Mouse (Mus musculus) T-cell, adult 2 months (primary cell): ENCODE measurements around the gene Ehd1.
"Not testable (repeated sequence)": the region's sequence is repeated elsewhere in the genome, so short reads cannot be mapped to it uniquely, and the experiment has no call there.

Experiments
- DNase-seq: peaks from one replicate; pipeline ENCODE4 v3.0.0; 2022; ENCODE audit warnings: low spot score

Ehd1 gene

DNA sequence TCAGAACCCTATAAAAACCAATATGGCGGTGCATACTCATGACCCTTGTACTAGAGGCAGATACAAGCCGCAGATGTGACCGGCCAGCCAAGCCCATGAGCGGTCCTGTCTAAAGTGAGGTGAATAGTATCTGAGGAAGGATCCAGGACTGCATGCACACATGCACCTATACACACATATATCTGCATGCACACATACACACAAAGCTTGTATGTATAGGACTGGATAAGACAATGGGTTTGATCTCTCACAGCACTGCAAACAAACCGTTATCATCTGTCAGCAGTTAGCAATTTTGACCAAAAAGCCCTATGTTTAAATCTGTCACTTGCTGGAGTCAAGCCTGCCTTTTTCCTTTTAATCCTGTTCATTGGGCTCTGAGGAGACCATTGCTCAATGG lies 25.6 kb downstream of the Ehd1 start:
- no peak for DNase-seq

DNA sequence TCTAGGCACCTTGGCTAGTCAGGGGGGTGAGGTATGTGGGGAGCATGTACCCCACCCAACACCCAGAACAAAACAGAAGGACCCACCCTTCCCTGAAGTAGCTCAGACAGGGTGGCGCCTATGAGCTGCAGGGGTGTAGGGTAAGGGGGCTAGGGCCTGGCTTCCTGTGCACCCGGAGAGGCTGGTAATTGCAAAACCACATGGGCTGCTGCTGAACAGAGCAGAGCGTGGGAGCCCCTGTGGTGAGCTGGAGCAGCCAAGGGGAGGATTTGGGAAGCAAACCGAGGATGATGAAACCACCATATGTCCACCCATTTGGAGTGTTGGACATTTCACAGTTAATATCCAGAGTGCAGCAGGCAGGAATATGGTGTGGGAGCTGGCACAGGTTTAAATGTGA lies 26.0 kb downstream of the Ehd1 start:
- DNase-seq: peak; percentile 24

DNA sequence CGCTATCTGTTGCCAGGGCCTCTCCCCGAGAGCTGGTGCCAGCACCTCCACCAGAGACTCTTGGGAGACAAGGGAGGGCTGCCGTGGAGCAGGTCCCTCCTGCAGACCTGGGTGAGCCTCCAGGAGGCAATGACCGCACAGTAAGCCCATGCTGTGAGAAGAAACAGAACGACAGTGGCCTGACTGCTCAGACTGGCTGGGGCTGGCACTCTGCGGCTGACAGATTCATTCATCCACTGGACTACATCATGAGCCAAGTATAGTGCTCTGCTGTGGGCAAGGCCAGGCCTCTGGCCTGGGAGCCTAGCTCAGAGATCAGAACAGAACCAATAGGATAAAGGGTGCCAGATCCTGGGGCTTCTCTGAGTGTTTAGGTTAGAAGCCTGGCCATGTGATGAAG lies 27.3 kb downstream of the Ehd1 start:
- DNase-seq: no peak

DNA sequence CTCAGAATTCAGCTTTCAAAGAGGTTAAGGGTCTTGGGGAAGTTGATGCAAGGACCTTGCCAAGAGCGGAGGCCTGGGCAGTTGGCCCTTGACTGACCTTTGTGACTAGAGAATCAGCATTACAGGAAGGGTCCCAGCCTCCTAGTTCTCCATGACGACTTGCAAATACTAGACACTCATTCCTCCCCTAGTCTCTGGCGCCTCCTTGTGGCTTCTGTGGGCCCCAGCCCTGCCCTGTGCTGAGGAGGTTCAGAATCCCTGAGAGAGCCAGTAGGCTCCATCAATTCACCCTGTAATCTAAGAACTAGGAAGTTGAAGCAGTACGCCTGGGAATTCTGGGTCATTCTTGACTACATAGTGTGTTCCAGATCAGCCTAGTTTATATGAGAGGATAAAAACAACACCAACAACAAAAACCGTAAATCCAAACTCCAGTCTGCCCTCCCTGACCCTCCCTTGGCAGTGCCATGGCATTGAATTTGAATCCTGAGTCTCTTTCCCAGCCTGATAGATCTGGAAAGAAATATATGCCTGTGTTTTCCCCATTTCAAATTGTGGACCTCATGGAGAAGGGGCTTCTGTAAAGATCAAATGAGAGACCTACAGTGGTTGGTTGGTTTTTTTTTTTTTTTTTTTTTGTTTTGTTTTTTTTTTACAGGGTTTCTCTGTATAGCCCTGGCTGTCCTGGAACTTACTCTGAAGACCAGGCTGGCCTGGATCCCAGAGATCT lies 28.4 kb downstream of the Ehd1 start:
- peak; percentile 85 for DNase-seq

DNA sequence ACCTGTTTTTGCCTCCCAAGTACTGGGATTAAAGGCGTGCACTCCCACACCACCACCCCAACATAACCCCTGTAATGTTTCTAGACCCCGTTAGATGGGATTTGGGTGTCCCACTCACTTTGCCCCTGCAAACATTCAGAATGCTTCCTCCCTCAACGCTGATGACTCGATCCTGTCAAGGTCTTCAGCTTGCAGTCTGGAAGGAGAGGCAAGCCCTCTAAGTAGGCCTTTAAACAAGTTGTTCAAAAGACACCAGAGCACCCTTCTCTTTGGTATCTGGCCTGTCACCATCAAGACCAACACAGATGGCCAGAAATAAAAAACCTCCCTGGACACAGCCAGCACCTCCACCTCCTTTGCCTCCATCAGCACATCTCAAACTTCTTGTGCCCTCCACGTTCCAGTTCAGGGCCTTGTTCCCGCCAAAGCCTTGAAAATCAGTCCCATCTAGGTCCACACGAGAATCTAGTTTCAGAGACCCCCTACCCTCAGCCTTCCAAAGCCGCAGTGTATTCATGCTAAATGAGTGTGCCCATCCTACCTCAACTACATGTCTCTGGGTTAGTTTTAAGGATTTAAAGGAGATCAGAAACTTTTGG lies 29.1 kb downstream of the Ehd1 start:
- no peak for DNase-seq

DNA sequence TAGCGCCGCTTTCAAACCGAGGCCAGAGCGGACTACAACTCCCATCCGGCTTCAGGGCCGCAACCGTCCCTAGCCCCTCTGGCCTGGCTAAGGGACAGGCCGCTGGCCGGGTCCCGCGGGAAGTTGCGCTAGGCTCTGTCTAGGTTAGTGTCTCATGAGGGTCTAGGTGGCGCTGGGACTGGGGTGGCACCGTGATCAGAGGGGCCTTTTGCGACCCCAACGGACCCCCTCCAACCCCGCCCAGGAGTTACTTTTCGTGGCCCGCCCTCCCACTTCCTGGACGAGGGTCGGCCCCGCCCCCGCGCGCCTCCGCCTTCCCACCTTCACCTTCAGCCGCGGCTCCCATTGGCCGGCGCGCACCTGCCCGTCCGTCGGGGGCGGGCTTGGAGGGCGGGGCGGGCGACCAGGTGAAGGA lies 29.6 kb downstream of the Ehd1 start, which contains the start of gene Cdc42bpg:
Gene Cdc42bpg (plus strand): TSS at position 320 of the 415 bp plus-strand sequence.
- peak; percentile 78 for DNase-seq

DNA sequence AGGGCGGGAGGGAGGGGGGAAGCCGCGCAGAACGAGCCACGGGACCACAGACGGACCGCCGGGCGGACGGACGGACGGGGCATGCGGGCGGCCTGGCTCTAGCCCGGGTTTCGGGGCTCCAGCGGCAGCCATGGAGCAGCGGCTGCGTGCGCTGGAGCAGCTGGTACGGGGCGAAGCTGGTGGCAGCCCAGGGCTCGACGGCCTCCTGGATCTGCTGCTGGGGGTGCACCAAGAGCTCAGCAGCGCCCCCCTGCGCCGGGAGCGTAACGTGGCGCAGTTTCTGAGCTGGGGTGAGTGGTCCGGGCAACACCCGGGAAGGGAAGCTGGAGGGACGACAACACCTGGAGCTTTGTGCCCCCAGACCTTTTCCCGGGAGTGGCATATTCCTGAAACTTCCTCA lies 30.1 kb downstream of the Ehd1 start:
- DNase-seq: peak; percentile 85

DNA sequence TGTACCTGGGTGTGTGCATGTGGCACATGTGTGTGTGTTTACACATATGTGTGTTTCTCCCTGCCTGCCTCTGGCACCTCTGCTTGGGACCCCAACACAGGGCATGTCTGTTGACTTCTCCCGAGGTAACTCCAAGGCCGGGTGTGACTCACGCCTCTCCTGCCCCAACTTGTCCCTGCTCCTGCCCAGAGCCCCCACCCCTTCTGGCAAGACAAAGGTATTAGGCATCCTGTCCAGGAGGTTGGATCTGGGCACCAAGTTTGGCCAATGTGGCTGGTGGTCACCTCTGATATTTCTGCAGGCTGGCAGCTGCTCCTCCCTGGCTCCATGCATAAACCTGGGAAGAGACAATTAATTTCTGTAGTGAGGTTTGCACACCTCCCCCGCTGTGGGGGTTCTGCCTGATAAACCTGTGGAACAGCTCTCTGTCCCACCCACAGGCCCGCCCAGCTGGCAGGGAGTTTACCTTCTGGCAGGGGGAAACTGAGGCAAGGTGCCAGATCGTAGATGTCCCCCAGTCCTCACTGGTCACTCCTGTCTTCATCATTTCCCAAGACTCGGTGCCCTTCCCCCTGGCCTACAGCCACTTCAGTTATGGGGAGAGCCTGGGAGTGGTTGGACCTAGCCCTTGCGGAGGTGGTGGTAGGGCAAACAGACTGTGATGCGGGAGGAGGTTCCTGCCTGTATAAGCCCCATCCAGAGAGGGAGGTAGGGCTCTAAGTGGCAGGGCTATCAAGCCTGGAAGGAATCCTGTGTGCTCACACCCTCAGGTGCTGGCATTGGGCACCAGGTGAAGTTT lies 31.4 kb downstream of the Ehd1 start:
- DNase-seq: no peak

DNA sequence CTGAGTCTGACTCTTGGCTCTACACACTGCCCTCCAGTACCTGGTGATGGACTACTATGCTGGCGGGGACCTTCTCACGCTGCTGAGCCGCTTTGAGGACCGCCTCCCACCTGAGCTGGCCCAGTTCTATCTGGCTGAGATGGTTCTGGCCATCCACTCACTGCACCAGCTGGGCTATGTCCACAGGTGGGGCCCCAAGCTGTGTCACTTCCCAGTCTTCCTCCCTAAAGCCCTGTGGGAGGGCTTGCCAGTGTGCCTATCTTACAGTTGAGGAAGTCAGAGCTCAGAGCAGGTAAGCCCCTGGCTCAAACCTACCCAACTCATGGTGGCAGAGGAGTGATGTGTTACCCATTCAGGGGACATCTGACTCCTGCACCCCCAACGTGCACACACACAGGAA lies 33.7 kb downstream of the Ehd1 start:
- DNase-seq: no peak

DNA sequence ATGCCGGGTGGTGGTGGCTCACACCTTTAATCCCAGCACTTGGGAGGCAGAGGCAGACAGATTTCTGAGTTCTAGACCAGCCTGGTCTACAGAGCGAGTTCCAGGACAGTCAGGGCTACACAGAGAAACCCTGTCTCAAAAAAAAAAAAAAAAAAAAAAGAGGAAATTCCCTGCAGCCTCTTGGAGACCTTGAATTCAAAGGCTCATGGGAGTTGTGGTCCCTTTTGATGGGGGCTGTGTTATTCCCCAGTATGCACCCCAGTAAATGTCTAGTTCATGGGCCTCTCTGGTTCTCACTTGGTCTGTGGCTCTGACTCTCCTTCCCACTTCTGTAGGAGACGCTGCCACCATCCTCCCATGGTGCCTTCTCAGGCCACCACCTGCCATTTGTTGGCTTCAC lies 35.3 kb downstream of the Ehd1 start:
- DNase-seq: not testable (repeated sequence)

DNA sequence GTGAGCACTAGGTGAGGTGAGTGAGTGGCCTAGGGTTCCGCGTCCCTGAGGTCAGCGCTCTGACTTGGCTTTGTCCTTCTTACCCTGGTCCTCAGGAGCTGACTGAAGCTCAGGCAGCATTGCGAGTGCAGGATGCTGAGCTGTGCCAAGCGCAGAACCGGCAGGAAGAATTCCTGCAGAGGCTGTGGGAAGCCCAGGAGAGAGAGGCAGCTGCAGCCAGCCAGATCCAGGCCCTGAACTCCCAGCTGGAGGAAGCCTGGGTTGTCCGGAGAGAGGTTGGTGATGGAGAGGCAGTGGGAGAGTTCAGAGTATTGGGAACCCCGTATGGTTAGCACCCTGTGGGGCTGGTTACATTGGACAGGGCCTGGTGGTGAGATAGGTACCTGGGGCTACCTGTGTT lies 37.3 kb downstream of the Ehd1 start:
- no peak for DNase-seq

DNA sequence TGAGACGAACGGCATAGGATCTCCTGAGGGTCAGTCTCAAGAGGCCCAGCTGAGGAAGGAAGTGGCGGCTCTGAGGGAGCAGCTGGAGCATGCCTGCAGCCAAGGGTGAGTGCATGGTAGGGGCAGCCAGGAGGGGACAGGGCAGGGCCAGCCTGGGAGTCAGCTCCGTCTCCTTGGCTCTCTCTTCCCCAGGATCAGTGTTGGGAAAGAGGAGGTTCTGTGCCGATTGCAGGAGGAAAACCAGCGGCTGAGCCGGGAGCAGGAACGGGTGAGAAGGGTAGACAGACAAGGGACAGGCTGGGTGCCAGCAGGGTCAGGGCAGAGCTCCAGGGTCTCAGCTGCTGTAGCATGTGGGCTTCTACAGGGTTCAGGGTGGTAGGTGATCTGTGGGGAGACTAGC lies 38.0 kb downstream of the Ehd1 start:
- no peak for DNase-seq

DNA sequence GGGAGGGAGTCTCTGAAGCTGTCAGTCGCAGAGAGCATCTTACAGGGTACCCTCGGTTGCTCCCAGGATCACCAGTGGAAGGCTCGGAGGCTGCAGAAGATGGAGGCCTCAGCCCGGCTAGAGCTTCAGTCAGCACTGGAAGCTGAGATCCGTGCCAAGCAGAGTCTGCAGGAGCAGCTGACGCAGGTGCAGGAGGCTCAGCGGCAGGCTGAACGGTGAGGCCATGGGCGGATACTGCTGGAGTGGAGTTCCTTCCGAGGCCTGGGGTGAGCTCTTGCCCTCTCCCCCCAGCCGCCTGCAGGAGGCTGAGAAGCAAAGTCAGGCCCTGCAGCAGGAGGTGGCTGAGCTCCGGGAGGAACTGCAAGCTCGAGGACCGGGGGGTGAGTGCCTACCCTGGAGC lies 39.0 kb downstream of the Ehd1 start:
- no peak for DNase-seq

DNA sequence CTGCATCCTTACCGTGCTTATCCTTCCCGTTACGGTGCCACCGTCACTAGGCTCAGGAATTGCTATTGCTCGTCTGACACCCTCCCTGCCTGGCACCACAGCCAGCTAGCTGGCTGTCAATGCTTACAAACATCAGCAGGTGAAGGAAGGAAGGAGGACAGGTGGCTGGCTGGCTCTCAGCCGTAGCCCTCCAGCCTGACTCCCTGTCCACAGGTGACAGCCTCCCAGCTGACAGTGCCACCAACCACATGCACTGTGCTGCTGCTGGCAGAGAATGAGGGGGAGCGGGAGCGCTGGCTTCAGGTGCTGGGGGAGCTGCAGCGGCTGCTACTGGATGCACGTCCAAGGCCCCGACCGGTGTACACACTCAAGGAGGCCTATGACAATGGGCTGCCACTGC lies 41.6 kb downstream of the Ehd1 start:
- DNase-seq: no peak

DNA sequence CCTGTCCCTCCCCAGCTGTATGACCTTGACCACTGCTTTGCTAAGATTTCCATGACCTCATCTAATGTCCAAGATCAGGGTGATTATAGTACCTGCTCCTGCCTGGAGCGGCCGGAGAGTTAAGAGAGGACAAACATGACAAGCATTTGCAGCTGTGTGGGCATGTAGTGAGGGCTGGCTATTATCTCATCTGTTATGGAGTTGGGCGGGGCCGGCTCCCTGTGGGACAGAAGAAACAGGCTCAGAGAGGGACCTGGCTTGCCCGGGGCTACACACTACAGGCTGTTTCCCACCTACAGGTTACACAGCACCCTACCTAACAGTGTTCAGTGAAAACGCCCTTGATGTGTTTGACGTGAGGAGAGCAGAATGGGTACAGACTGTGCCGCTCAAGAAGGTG lies 44.8 kb downstream of the Ehd1 start:
- no peak for DNase-seq

DNA sequence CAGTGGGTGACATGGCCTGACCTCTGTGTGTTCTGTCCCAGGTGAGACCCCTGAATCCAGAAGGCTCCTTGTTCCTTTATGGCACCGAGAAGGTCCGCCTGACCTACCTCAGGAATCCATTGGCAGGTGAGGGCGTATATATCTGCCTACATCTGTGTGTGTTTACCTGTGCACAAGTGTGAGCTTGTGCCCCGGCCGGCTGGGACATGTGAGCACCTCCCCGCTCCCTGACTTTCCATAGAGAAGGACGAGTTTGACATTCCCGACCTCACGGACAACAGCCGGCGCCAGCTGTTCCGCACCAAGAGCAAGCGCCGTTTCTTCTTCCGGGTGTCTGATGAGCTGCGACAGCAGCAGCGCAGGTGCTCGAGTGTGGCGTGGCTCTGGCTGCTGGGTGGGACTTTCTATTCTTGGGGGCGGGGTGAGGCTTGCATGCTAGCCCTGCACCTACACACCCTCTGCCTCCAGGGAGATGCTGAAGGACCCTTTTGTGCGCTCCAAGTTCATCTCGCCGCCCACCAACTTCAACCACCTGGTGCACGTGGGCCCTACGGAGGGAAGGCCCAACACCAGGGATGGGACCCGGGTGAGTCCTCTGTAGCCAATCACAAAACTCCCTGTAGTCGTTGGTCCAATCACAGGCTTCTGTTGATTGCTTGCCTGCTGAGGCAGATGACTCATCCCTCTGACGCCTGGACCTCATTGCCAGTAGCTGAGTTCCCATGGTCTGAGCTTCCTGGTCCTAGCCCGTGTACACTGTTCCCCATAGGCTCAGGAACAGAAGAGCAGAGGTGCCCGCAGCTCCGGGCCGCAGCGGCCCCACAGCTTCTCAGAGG lies 45.5 kb downstream of the Ehd1 start:
- DNase-seq: no peak

DNA sequence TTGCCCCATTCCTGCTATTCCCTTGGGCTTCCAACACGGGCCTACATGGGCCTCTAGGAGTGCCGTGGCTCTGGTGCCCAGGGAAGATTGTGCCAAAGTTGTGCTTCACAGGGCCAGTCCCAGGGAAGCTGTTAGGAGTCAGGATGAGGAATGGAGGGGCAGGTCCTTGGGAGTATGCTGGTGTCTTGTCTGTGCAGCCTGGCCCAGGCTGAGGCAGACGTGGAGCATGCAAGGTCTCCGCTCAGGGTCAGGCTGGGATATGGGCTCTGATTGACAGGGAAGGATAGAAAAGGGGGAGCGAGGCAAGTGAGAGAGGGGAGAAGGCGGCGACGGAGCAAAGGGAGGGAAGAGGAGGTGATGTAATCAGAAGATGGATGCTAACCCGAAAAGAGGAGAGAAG lies 48.2 kb downstream of the Ehd1 start:
- DNase-seq: no peak

DNA sequence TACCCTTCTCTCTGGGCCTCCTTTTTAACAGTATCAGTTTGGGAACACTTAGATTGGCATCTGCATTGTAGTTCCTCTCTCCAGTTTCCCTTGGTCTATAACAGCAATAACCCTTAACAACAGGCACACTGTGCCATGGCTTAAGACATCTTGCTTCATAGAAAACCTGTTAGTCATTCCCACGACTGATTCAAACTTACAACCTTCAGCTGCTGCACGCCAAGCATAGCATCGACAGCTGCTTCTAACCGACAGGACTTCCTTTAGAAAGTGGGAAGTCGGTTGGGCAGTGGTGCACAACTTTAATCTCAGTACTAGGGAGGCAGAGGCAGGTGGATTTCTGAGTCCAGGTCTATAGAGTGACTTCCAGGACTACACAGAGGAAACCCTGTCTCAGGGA lies 54.7 kb downstream of the Ehd1 start:
- no peak for DNase-seq

DNA sequence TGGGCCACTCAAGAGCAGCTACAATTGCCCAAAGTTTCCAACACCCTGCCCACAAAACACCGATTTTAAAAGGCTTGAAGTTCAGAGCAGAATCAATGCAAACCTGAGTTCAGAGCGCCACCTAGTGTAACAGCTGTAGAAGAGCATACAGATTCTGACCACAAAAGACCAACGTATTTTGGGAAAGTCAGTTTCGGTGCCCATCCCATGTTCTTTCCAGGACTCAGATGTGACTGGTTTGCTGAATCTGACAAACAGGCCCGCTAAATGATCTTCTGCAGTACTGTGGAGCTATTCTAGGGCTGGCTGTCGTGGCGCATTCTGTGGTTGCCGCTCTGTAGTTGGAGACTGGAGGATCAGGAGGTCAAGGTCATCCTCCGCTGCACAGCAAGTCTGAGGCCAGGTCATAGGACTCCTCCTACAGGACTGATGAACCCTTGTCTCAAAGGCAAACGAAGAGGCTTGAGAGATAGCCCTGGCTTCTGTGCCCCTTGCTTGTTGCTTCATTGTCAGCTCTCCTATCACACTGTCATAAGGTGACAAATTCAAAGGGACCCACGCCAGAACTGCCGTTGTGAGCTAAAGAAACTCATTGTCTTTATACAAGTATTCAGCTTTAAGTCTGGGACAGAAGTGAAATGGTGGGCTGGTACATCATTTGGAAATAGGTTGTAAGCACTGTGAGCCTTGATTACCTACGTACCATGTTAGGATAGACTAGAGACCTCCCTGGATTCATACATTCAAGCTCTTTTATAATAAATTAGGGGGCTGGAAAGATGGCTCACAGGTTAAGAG lies 55.4 kb downstream of the Ehd1 start:
- peak; percentile 74 for DNase-seq

DNA sequence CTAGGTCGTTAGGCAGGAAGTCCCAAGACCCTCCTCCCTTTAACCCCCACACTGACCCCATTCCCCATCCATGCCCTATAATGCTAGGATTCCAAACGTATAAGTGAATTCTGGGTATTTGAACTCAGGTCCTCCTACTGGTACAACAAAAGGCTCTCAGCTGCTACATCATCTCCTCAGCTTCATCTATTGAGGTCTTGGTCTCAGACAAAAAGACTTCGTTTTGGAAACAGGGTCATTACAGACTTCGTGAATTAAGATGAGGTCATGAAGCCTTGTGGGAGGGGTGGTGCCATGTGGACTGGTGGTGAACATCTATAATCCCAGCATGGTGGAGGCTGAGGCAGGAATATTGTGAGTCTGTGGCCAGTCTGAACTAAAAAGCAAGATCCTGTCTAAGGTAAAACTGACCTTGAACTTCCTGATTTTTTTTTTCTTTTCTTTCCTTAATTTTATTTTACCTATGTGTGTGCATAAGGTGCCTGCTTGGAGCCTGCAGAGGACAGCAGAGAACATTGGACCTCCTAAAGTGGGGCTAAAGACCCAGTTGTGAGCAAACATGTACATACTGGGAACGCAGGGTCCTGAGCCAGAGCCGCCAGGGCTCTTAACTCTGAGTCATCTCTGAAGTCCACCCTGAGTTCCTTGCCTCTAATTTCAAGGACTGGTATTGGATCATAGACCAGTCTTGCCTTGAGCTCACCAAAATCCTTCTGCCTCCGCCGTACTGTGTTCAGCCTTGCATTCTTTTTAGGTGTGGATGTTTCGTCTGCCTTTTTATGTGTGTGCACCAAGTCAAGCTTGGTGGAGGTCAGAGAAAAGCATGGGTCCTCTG lies 57.5 kb downstream of the Ehd1 start:
- no peak for DNase-seq
